Mouse (Mus musculus) spleen, adult 2 months (tissue): Measurements from ENCODE around the gene Fcgrt. TPM values are rescaled to one million over a fixed set of nuclear protein-coding genes. Genes with fewer than 3 reads are reported as not detected.

Experiments used
- DNase-seq, 2 experiments: peaks; one replicate each; pipeline versions ENCODE4 v3.0.0 to v3.0.0-alpha.2; 2012 to 2021; ENCODE audit warnings: low spot score in 2 of 2, low read depth in 1 of 2
- H3K27ac ChIP-seq: fragments of 200-500 bp; 2 replicates; pipeline ENCODE4 v1.5.1; 2012; ENCODE audit warnings: low read length, inconsistent platforms; ENCODE audit not compliant: insufficient read depth
- H3K27me3 ChIP-seq: fragments of 200-500 bp; 2 replicates; pipeline ENCODE4 v1.6.1; 2012; ENCODE audit warnings: mild to moderate bottlenecking, moderate library complexity, low read length, inconsistent platforms; ENCODE audit not compliant: control insufficient read depth, insufficient read depth
- H3K36me3 ChIP-seq: fragments of 200-500 bp; 2 replicates; pipeline ENCODE4 v1.6.1; 2012; ENCODE audit warnings: mild to moderate bottlenecking, low read length, inconsistent platforms; ENCODE audit not compliant: control insufficient read depth, insufficient read depth
- H3K4me1 ChIP-seq: fragments of 200-500 bp; 2 replicates; pipeline ENCODE4 v1.6.1; 2011; ENCODE audit warnings: inconsistent platforms; ENCODE audit not compliant: control insufficient read depth, insufficient read depth, insufficient read length
- H3K4me3 ChIP-seq: fragments of 200-500 bp; 2 replicates; pipeline ENCODE4 v1.5.1; 2011; ENCODE audit warnings: mild to moderate bottlenecking, inconsistent platforms; ENCODE audit not compliant: insufficient read depth, insufficient read length; ENCODE audit errors: extremely low read depth
- CTCF ChIP-seq: fragments of 200-500 bp; IDR thresholded peaks from 2 replicates; pipeline ENCODE4 v1.5.1; 2011; ENCODE audit warnings: mild to moderate bottlenecking, inconsistent platforms; ENCODE audit not compliant: insufficient read depth, insufficient read length, insufficient replicate concordance; ENCODE audit errors: extremely low read depth
- POLR2A ChIP-seq: fragments of 200-500 bp; IDR thresholded peaks from 2 replicates; pipeline ENCODE4 v1.6.1; 2011; ENCODE audit warnings: low read depth, low read length, inconsistent platforms
- WGBS: fragments of 180-500 bp; shearing (Covaris S2); methylation state at CpG from one replicate; pipeline ENCODE4 v1.1.7; 2018; 5-methylcytosine and 5-hydroxymethylcytosine counted together
- polyA plus RNA-seq: library from polyadenylated mRNA; depleted of rRNA; stranded (reverse); fragments of >200 nt; gene quantifications from 2 replicates; pipeline ENCODE4 v1.2.3, GENCODE M21; 2012

Gene Fcgrt
- polyA plus RNA-seq, 1 experiment, result 64.4 TPM

DNA sequence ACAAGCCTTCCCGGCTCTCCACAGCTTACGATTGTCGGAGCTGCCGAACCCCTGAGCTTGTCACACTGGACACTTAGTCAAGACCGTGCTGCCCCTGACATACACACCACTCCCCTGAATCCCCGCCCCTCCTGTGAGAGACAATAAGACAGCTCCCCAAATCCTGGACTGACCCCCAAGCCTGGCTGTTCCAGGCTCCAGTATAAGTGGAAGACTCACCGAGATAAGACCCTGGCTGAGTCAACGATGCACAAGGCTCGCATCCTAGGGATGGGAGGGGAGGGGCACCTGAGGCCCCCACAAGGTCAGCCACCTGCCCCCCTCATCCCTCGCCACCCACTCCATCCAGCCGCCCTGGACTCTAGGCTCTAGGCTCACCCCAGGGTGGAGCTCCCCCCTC lies 28.2 kb upstream of the Fcgrt start:
- H3K27ac ChIP-seq, result no peak overlapping the region
- 98% methylated on average over 11 of the region's 11 CpGs for WGBS

DNA sequence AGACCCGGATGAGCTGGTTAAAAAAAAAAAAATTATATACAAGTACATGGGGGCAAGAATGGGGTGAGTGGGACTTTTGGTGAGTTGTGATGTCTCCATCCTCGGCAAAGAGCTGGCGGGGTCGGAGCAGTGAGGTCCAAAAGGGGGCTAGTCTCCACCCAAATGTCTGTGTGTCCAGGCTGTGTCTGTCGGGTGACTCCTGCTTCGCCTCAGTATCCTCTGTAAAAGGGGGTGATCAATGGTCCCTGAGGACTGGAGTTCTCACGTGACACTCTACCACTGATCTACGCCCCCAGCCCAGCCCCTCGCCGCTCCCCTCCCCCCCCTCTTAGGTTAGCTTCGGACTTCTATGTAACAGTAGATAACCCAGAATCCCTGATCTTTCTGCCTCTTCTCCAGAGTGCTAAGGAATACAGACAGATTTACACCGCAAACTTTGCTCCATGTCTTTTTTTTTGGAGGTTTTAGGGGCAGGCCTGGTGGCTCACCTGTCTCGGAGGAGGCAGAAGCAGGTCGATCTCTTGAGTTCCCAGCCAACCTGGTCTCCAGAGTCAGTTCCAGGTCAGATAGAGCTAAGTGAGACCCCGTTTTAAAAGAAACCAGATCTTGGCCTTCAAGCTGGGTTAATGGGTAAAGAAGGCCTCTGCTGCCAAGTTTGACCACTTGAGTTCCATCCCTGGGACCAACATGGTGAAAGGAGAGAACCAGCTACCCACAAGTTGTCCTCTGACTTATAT lies 26.3 kb upstream of the Fcgrt start:
- no peak for TF ChIP-seq CTCF
- TF ChIP-seq POLR2A, result no peak
- no peak for DNase-seq
- Histone ChIP-seq H3K27ac (no peak overlapping the region), H3K27me3 (no peaks in the 10 kb centered on the region), H3K4me1 (peaks cover 3% of the 10 kb centered on the region; the same call in 1 of the 2 replicates), H3K36me3 (peaks cover 29% of the 10 kb centered on the region), H3K4me3 (no peak overlapping the region)
- 75% methylated on average over 15 of the region's 15 CpGs for WGBS

More for the DNA sequence above, 28.2 kb upstream of the Fcgrt start:
- no peak for DNase-seq
- Histone ChIP-seq H3K27me3 (no peaks in the 10 kb centered on the region), H3K4me1 (peaks cover 5% of the 10 kb centered on the region; the same call in 1 of the 2 replicates), H3K4me3 (no peak overlapping the region), H3K36me3 (peaks cover 12% of the 10 kb centered on the region)
- no peak for TF ChIP-seq POLR2A
- no peak for TF ChIP-seq CTCF

DNA sequence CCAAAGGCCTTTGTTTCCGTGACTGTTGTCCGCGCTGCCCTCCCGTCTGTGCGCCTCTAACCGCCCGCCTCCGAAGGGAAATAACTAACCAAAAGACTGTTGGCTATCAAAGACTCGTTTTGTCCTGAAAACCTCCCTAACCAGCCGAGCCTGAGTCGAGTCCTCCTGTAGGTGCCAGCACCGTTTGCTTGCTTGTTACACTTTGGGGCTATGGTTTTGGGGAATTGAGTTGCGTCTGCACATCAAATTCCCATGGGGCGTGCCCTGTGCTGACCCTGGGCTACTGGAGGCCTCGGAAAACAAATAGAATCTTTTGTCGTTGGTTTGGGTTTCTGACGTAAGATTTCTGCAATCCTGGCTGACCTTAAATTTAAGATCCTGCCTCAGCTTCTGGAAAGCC lies 25.7 kb upstream of the Fcgrt start:
- H3K4me1 ChIP-seq, result peaks cover 3% of the 10 kb centered on the region; the same call in 1 of the 2 replicates
- no peak for DNase-seq
- TF ChIP-seq CTCF (no peak), POLR2A (no peak; the same call in 1 of the 2 replicates)
- no peaks in the 10 kb centered on the region for H3K27me3 ChIP-seq
- peaks cover 29% of the 10 kb centered on the region for H3K36me3 ChIP-seq
- peak overlapping the region; percentile 60 for H3K4me3 ChIP-seq
- H3K27ac ChIP-seq, result peak overlapping the region; percentile 85
- WGBS, result 3% methylated on average over 17 of the region's 17 CpGs

DNA sequence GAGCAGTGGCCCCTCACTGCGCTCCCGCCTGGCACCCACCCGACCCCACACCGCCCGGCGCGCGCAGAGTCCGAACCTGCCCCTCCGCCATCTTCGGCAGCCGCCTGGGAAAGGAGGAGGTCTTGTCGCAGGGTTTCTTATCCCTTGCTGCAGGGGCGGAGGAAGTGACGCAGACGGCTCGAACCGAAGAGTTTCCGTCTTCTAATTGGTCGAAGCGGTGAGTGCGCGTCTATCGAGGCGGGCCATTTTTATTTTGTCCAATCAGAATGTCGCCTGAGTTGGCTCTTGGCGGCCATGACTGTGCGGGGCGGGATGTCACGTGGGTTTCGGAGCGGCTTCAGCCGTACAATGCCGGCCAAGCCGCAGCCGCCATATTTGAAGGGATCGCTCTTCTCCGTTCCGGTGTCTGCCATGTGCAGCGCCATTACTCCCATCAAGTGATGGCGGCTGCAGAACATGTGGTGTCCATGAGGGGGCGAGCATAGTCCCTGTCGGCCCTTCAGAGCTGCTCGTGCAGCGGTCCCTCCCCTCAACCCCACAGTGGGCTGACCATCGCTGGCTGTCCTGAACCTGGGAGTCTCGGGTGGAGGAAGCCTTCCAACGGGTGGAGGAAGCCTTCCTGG lies 25.1 kb upstream of the Fcgrt start, which contains the start of gene Rpl13a:
Gene Rpl13a (minus strand): TSS at position 138 of the 623 bp plus-strand sequence.
- no peaks in the 10 kb centered on the region for H3K27me3 ChIP-seq
- peaks cover 29% of the 10 kb centered on the region for H3K36me3 ChIP-seq
- TF ChIP-seq POLR2A, result peak; percentile 97
- TF ChIP-seq CTCF, result peak; percentile 79; the same call in 1 of the 2 replicates
- H3K4me3 ChIP-seq, result peak within 1 kb of the TSS; percentile 91
- peak; percentile 97 to 99 for DNase-seq
- WGBS, result under 1% methylated on average over 47 of the region's 48 CpGs
- H3K4me1 ChIP-seq, result peaks cover 3% of the 10 kb centered on the region; the same call in 1 of the 2 replicates
- peak within 1 kb of the TSS; percentile 88 for H3K27ac ChIP-seq

DNA sequence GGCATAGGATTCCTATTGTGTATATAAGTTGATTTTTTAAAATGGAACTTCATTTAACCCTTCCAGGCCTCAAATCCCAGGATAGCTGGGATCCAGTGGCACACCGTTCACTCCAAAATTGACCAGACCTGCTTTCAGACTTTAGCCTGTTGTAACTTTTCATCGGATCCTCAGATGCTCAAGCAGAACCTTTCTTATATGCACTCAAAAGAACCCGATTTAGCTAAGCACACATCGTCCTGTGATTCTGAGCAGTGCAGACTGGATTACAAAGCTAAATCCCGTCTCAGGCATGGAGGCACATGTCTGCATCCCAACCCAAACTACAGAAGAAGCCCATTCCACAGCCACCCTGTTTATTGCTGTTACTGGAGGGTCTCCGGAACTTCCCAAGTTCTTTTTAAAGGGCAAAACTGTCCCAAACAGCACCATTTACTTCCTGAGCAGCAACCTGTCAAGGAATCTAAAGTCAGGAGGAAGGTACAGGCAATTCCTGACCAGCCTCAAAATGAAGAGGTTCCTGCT lies 24.1 kb upstream of the Fcgrt start:
- TF ChIP-seq CTCF (no peak), POLR2A (no peak)
- Histone ChIP-seq H3K4me3 (peak overlapping the region; percentile 91), H3K4me1 (peaks cover 3% of the 10 kb centered on the region; the same call in 1 of the 2 replicates), H3K36me3 (peaks cover 32% of the 10 kb centered on the region), H3K27me3 (no peaks in the 10 kb centered on the region), H3K27ac (peak overlapping the region; percentile 88)
- 3% methylated on average over 6 of the region's 6 CpGs for WGBS
- no peak for DNase-seq

DNA sequence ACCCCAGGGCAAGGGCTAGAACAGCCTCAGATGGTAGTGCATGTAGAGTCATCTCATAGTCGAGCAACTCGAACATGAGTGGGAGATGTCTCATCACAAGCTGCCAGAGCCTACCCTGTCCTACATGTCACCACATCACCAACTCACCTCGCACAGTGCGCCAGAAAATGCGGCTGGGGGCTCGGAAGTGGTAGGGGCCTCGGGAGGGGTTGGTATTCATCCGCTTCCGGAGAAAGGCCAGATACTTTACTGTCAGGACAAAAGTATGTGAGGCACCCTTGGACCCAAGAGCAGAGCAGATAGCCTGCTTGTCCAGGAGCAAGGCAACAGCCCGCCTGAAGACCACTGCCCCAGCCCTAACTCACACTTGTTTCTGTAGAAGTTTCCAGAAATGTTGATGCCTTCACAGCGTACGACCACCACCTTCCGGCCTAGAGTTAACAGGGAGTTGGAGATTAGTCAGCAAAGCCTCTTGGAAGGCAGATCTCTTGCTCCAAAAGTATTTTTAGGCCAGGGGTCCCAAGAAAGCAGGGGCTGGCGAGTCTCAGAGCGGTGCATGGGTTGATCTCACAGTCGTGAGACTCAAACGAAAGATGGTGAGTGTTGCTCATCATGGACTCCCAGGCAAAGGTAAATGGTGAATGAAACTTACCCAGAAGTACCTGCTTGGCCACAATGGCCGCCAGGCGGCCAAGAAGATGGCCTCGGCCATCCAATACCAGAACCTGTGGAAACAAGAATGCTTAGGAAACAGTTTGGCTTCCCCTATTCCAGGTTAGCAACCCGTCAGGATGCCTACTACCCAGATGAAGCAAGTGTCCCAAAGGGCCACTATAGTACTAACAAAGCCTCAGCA lies 23.4 kb upstream of the Fcgrt start:
- H3K4me1 ChIP-seq, result peaks cover 3% of the 10 kb centered on the region; the same call in 1 of the 2 replicates
- WGBS, result 45% methylated on average over 21 of the region's 21 CpGs
- H3K27ac ChIP-seq, result 0 out of 2 replicates have a peak overlapping the region, but pooled peaks have one; percentile 14
- H3K36me3 ChIP-seq, result peaks cover 35% of the 10 kb centered on the region
- no peaks in the 10 kb centered on the region for H3K27me3 ChIP-seq
- TF ChIP-seq POLR2A (no peak), CTCF (no peak)
- no peak for DNase-seq
- H3K4me3 ChIP-seq, result peak overlapping the region; percentile 91
